Mouse (Mus musculus) neural tube, embryonic 14.5 days (tissue): Measurements from ENCODE around the gene Pirb. TPM values are rescaled to one million over a fixed set of nuclear protein-coding genes. Genes with fewer than 3 reads are reported as not detected.
"Not testable (repeated sequence)": the region's sequence is repeated elsewhere in the genome, so short reads cannot be mapped to it uniquely, and the experiment has no call there.

Experiments
- ATAC-seq: fragments of 200-750 bp; cut with Nextera tagmentation; 2 replicates; pipeline ENCODE4 v1.8.0; 2017; ENCODE audit warnings: low read depth, mild to moderate bottlenecking, moderate TSS enrichment, moderate library complexity
- H3K27ac ChIP-seq: fragments of 300-500 bp; sonication (generic); 2 replicates; pipeline ENCODE4 v1.5.1; 2014; ENCODE audit warnings: low read depth, mild to moderate bottlenecking, control low read depth, low read length, moderate library complexity, mixed read lengths
- H3K27me3 ChIP-seq: fragments of 300-500 bp; sonication (generic); 2 replicates; pipeline ENCODE4 v1.6.1; 2014; ENCODE audit warnings: low read length; ENCODE audit not compliant: control insufficient read depth, insufficient read depth
- H3K36me3 ChIP-seq: fragments of 300-500 bp; sonication (generic); 2 replicates; pipeline ENCODE4 v1.6.1; 2014; ENCODE audit warnings: low read length, mixed read lengths; ENCODE audit not compliant: control insufficient read depth, insufficient read depth
- H3K4me1 ChIP-seq: fragments of 300-500 bp; sonication (generic); 2 replicates; pipeline ENCODE4 v1.6.1; 2014; ENCODE audit warnings: low read length; ENCODE audit not compliant: control insufficient read depth, insufficient read depth
- H3K4me2 ChIP-seq: fragments of 300-500 bp; sonication (generic); 2 replicates; pipeline ENCODE4 v1.6.1; 2014; ENCODE audit warnings: mild to moderate bottlenecking, low read depth, low read length, control low read depth
- H3K4me3 ChIP-seq: fragments of 300-500 bp; sonication (generic); 2 replicates; pipeline ENCODE4 v1.5.1; 2014; ENCODE audit warnings: low read depth, low read length, control low read depth, mixed read lengths
- H3K9ac ChIP-seq: fragments of 300-500 bp; sonication (generic); replicated peaks from 2 replicates; pipeline ENCODE4 v1.6.1; 2014; ENCODE audit warnings: low read depth, mild to moderate bottlenecking, control low read depth, low read length, mixed read lengths
- H3K9me3 ChIP-seq: fragments of 300-500 bp; sonication (generic); 2 replicates; pipeline ENCODE4 v1.6.1; 2016; ENCODE audit warnings: low read length; ENCODE audit not compliant: control insufficient read depth
- WGBS: fragments of 180-500 bp; shearing (Covaris S2); extraction: QIAGEN DNeasy Blood & Tissue Kit; methylation state at CpG from one replicate; pipeline ENCODE4 v1.1.7; 2014; 5-methylcytosine and 5-hydroxymethylcytosine counted together
- polyA plus RNA-seq: library from polyadenylated mRNA; unstranded; fragments of >200 nt; fragmentation: Nextera tagmentation; extraction: Ambion mirVana; gene quantifications from 2 replicates; pipeline ENCODE4 v1.2.1, GENCODE M21; 2014

Pirb gene
- polyA plus RNA-seq, 1 experiment from 2014 or later: 0.12 TPM

- Histone ChIP-seq H3K9ac (no peak overlapping the region), H3K4me3 (peak overlapping the region; percentile 69; the same call in 1 of the 2 replicates), H3K9me3 (no peaks in the 10 kb centered on the region), H3K27ac (no peak overlapping the region), H3K4me1 (peaks cover 20% of the 10 kb centered on the region), H3K36me3 (peaks cover 20% of the 10 kb centered on the region), H3K27me3 (no peaks in the 10 kb centered on the region), H3K4me2 (peak overlapping the region; percentile 96)
- no peak for ATAC-seq
- WGBS: 54% methylated on average over 11 of the region's 11 CpGs
Observed at GRCm38 (mm10) chr7:3706343-3706934, 13.8 kb downstream of the Pirb start.

DNA sequence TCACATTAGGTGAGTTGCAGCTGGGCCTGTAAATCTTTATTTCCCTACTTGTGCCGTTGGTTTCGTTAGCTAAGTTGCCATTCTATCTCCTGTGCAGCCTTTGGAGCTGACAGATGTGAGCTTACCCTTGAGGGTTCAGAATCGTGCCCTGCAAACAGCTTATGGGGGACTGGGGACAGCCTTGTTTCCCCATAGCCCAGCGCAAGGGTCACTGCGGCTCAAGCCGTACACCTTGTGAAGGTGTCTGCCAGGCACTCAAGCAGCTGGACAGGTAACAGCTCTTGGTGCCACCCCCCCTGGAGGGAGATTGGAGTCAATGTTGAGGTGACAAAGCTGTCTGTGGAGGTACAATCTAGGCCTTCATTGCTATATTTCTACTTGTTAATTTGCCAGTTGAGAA, 14.3 kb downstream of the Pirb start:
- Histone ChIP-seq H3K27ac (no peak overlapping the region), H3K9me3 (no peaks in the 10 kb centered on the region), H3K36me3 (peaks cover 24% of the 10 kb centered on the region), H3K4me3 (peak overlapping the region; percentile 69), H3K27me3 (no peaks in the 10 kb centered on the region), H3K9ac (peak overlapping the region; percentile 75), H3K4me1 (peaks cover 20% of the 10 kb centered on the region), H3K4me2 (peak overlapping the region; percentile 96)
- 33% methylated on average over 6 of the region's 6 CpGs for WGBS
- ATAC-seq: no peak

GRCm38 (mm10) chr7:3705461-3705860, 14.7 kb downstream of the Pirb start:
- H3K27ac ChIP-seq, ATAC-seq, H3K27me3 ChIP-seq, H3K9me3 ChIP-seq: not testable (repeated sequence)
- Histone ChIP-seq H3K4me1 (peaks cover 20% of the 10 kb centered on the region), H3K4me2 (peak overlapping the region; percentile 96), H3K9ac (peak overlapping the region; percentile 75), H3K4me3 (peak overlapping the region; percentile 69), H3K36me3 (peaks cover 24% of the 10 kb centered on the region)
- WGBS: 2% methylated on average over 6 of the region's 7 CpGs

DNA sequence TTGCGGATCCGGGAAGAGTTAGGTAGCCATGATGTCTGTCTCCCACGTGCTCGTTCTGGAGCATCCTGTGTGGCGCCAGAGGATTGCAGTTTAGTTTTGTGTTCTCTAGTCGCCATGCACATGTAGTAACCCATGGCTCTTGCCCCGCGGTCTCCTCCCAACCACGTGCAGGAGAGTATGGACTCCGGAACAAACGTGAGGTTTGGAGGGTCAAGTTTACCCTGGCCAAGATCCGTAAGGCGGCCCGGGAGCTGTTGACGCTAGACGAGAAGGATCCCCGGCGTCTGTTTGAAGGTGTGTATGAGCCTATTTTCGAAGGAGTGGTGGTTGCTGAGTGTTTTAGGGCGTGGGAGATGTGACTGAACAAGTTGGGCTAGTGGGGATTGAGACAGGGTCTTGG, 15.7 kb downstream of the Pirb start:
- Histone ChIP-seq H3K27me3 (no peaks in the 10 kb centered on the region), H3K9ac (peak overlapping the region; percentile 75), H3K9me3 (no peaks in the 10 kb centered on the region), H3K4me1 (peaks cover 20% of the 10 kb centered on the region), H3K36me3 (peaks cover 29% of the 10 kb centered on the region), H3K4me2 (peak overlapping the region; percentile 96), H3K27ac (peak overlapping the region; percentile 93), H3K4me3 (peak overlapping the region; percentile 69)
- WGBS: 1% methylated on average over 20 of the region's 20 CpGs
- peak; percentile 65 for ATAC-seq

- ATAC-seq: peak; percentile 96
- Histone ChIP-seq H3K9ac (peak within 1 kb of the TSS; percentile 75), H3K36me3 (peaks cover 29% of the 10 kb centered on the region), H3K4me1 (peaks cover 20% of the 10 kb centered on the region), H3K27ac (peak within 1 kb of the TSS; percentile 93), H3K27me3 (no peaks in the 10 kb centered on the region), H3K4me3 (peak within 1 kb of the TSS; percentile 69), H3K4me2 (peak within 1 kb of the TSS; percentile 96), H3K9me3 (no peaks in the 10 kb centered on the region)
- 1% methylated on average over 42 of the region's 42 CpGs for WGBS
Observed at GRCm38 (mm10) chr7:3703879-3704441, 16.2 kb downstream of the Pirb start, which contains the start of gene Rps9. TSS of gene Rps9 (plus strand) at chr7:3703993.

- peak overlapping the region; percentile 69 for H3K4me3 ChIP-seq
- 22% methylated on average over 6 of the region's 6 CpGs for WGBS
- peak overlapping the region; percentile 75 for H3K9ac ChIP-seq
- peak overlapping the region; percentile 93 for H3K27ac ChIP-seq
- peak; percentile 49 for ATAC-seq
- no peaks in the 10 kb centered on the region for H3K9me3 ChIP-seq
- peaks cover 20% of the 10 kb centered on the region for H3K4me1 ChIP-seq
- no peaks in the 10 kb centered on the region for H3K27me3 ChIP-seq
- H3K4me2 ChIP-seq: peak overlapping the region; percentile 96
- H3K36me3 ChIP-seq: peaks cover 27% of the 10 kb centered on the region
Observed at GRCm38 (mm10) chr7:3703148-3703878, 16.9 kb downstream of the Pirb start.

DNA sequence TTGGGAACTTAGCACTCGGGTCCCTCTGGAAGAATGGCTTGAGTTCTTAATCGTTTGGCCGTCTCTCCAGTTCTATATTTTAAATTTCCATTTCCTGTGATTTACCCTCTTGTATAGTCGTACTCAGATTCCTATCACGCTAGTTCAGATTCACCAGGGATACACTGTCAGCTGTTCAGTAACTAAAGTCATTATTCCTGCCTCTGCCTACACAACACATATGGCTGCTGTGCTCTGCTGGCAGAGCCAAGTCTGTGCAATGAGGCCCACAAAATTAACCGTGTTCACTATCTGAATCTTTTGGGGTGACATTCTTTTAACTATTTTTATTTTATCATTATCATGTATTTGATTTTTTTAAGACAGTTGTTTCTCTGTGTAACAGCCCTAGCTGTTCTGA, 21.7 kb downstream of the Pirb start:
- no peak overlapping the region for H3K4me2 ChIP-seq
- H3K4me1 ChIP-seq: peaks cover 5% of the 10 kb centered on the region; the same call in 1 of the 2 replicates
- H3K9me3 ChIP-seq: no peaks in the 10 kb centered on the region
- H3K27ac ChIP-seq: no peak overlapping the region
- no peaks in the 10 kb centered on the region for H3K27me3 ChIP-seq
- ATAC-seq: no peak
- no peak overlapping the region for H3K4me3 ChIP-seq
- H3K36me3 ChIP-seq: peaks cover 13% of the 10 kb centered on the region
- WGBS: 91% methylated on average over 6 of the region's 6 CpGs
- H3K9ac ChIP-seq: no peak overlapping the region

DNA sequence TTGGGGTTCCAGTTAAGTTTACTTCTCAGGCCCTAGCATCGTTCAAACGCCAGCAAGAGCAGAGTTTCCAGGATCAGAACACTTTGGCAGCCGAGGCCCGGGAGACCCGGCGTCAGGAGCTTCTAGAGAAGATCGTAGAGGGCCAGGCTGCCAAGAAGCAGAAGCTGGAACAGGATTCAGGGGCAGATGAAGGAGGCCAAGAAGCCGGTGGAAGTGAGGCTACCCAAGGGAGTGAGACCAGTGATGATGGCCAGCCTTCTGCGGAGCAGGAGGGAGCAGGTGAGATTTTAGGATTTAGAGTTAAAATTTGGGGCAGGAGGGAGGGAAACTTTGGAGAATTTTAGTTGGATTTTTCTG, 25.3 kb downstream of the Pirb start:
- not testable (repeated sequence) for H3K36me3 ChIP-seq, ATAC-seq, H3K27me3 ChIP-seq, H3K9me3 ChIP-seq
- Histone ChIP-seq H3K4me3 (peak overlapping the region; percentile 56), H3K9ac (peak overlapping the region; percentile 76), H3K4me1 (peaks cover 16% of the 10 kb centered on the region; the same call in 1 of the 2 replicates), H3K27ac (peak overlapping the region; percentile 85; the same call in 1 of the 2 replicates), H3K4me2 (peak overlapping the region; percentile 78)
- 4% methylated on average over 9 of the region's 9 CpGs for WGBS
